Mouse (Mus musculus) spleen, adult 12 weeks (tissue): ENCODE data around the gene Cd5.

Source experiments
- DNase-seq: peaks from one replicate; pipeline ENCODE4 v3.0.0; 2022; ENCODE audit warnings: low spot score

Cd5 gene

GRCm38 (mm10) chr19:10738811-10739210, at the start of gene Cd5:
Gene Cd5 (minus strand): TSS chr19:10739002.
- peak; percentile 37 for DNase-seq

DNA sequence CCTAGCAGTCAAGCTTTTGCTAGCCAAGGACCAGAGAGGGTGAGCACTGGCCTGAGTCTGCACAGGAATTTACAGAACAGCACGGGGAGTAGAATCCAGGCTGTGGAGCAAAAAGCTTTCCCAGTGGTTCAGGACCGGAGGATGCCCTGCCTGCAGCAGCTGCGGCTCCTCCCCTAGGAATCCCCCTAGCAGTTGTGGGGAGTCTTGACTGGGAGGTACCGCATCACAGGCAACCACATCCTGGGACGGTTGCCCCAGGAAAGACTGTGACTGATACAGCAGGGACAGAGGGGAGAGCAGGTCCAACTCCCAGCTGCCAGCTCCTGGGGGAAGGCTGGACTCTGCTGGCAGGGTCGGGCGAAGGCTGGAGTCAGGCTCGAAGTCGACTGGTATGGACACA, 49.4 kb upstream of the Cd5 start:
- no peak for DNase-seq

DNA sequence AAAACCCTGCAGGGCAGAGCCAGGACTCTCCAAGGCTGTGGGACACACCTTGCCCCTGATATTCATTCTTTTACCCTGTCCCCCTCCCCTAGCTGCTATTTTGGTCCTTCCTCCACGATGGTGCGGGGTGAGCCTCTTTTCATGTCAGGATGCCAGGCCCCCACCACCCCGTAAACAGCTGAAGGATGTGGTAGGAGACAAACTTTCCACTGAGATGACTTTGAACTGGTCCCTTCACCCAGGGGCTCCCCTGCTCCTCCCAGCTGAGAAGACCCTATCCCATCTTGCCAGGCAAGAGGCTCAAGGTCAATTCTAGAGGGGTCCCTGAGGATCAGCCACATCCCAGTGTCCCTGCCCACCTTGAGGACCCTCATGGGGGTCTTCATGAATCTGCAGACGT, 48.6 kb upstream of the Cd5 start:
- peak; percentile 14 for DNase-seq

DNA sequence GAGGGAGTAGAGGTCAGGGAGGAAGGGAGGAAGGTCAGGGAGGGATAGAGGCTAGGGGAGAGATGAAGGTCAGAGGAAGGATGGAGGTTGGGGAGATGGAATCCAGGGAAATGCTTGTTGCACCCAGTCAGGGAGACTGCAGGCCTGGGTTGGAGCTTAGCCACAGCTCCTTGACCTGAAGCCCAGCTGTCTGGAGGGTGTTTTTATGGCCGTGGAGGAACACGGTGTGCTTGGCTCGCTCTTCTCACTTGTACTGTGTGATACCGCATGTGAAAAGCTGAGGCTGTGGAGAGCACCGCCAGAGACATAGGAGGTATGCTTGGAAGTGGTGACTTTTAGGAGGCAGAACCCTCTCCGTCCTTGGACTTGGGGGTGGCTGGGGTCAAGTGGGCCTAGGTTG, 48.0 kb upstream of the Cd5 start:
- DNase-seq, result no peak

DNA sequence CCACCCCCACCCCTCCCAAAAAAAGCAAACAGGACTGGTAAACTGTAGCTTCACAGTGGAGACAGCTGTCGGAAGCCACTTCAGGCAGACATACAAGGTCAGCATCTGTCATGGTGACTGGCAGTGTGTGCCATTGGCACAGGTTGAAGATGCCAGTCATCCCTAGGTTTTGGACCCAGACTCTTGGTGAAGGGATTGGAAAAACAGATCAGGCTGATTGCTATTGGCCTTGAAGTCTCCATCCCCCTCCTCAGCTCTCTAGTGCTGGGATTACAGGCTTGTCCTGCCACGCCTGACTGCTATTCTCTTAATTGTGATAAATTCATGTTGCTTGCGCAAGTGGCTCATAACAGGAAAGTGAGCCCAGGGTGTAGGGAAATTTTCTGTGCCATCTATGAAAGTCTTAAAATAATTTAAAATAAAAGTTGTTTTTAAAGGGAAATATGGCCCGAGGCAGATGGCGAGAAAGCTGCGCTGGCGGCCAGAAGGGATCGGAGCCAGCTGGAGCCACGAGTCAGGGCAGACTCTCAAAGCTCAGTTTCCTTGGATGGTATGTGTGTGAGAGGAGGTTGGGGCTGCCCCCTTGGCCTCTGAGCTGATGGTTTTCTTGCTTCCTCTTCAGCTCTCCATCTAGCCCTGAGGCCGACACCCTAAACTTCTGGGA, 46.1 kb upstream of the Cd5 start:
- DNase-seq, result no peak

DNA sequence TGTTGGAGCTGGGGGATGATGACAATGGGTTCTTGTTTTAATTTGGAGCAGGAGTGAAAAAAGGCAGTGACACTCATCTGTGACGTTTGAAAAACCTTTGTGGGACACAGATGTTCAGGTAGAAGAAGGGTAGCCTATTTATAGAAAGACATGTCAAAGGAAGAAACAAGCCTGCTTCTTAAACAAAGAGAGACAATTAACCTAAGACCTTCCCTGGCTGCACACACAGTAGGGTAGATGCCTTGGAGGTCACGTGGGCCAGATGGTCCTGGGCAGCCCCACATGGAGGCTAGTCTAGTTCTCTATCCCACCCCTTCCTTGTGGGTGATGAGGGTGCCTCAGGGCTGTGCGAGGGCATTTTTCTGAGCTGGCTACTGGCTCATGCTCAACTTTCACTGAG, 45.3 kb upstream of the Cd5 start:
- DNase-seq, result no peak

- DNase-seq, result no peak
These were observed 44.4 kb upstream of the Cd5 start for GRCm38 (mm10) chr19:10783168-10783567.

- DNase-seq, result no peak
These were observed 42.8 kb upstream of the Cd5 start for GRCm38 (mm10) chr19:10781641-10782040.

DNA sequence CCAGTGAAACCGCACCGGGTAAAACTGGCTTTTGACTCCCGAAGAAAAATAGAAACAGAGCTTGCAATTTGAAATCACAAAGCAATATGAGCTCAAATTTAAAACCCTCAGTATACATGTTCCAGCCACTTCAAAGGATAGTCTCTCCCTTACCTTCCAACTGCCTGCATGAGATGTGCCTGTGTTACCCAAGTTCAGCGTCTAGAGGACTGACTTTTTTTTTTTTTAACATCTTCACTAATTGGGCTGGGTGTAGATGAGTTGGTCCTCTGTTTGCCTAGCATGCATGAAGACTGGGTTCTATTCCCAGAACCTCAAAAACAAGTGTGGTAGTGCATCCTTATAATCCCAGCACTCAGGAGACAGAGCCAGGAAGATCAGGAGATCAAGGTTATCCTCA, 38.1 kb upstream of the Cd5 start:
- no peak for DNase-seq

GRCm38 (mm10) chr19:10774141-10774540, 35.3 kb upstream of the Cd5 start:
- DNase-seq, result no peak

DNA sequence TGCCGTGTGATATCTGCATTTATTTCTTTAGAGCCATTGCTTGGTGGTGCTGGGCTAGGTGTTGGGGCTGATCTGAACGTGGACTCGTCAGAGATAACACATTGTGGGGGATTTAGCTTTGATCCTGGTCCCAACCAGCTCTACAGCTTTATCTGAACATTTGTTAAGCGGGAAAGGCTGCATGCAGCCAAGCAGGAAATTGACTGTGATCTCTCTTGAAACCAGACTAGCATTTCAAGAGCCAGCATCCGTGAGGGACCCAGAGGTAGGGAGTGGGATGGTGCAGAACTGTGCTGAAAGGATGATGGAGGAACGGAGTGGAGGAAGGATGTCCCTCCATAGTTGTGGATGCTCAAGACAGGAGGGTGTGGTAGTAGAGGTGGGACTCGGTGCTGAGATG, 34.6 kb upstream of the Cd5 start:
- no peak for DNase-seq

DNA sequence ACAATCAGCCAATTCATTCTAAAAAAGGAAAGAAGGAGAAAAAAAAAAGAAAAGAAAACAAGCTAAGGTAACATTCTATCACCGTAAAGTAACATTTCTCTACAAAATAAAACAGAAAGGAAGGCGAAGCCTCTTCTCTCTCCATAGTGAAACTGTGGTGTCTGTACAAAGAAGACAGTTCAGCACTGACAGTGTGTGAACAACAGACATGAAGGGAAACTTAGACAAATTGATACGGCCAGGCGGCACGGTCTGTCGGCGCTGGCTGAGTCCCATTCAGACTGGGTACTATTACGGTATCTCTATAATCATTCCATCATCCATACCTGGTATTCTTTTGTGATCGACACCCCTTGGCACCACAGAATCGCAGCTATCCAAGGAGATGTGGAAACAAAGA, 34.1 kb upstream of the Cd5 start:
- no peak for DNase-seq

DNA sequence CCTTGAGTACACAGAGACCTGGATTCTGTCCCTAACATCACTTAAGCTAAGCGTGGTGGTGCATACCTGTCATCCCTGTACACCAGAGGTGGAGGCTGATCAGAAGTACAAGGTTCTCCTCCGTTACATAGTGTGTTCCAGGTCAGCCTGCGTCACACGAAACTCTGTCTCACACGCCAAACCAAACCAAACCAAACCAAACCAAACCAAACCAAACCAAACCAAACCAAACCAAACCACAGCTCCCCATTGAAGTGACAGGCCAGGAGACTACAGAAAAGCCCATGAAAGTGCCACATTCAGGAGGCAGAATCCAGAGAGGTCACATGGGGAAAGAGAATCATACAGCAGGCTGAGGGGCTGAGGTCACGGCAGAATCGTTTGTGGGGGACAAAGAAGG, 33.2 kb upstream of the Cd5 start:
- no peak for DNase-seq

DNA sequence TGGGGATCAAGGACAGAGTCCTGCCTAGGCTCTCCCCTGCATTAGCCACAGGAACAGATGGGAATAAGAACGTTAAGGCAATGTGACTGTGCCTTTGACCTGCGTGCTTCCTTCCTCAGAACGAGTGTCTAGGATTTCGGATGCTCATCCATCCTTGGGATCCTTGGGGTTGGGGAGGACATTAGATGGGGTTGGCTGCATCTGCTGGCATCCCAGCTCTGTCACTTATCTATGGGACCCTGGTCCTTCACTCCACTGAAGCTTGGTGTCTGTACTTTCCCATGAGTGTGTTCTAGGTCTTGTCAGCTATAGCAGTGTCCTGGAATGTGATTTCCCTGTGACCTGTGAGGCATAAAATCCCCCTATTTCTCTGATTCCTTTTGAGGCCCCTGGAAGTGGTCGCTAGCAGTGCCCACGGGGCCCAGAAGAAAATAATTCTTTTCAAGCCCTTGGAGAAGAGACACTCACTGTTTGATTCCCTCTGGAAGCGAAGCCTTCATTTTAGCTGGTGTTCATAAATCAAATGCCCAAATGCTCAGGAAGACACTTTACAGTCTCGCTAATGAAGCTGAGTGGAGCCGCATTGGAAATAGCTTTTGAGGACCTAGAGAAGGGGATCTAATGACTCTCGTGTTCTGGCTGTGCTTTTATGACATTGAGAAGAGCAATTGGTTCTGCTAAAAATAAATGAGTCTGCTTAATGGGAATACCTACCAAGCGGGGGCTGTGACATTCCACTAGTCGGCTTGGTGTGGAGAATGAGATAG, 30.8 kb upstream of the Cd5 start:
- DNase-seq, result no peak

DNA sequence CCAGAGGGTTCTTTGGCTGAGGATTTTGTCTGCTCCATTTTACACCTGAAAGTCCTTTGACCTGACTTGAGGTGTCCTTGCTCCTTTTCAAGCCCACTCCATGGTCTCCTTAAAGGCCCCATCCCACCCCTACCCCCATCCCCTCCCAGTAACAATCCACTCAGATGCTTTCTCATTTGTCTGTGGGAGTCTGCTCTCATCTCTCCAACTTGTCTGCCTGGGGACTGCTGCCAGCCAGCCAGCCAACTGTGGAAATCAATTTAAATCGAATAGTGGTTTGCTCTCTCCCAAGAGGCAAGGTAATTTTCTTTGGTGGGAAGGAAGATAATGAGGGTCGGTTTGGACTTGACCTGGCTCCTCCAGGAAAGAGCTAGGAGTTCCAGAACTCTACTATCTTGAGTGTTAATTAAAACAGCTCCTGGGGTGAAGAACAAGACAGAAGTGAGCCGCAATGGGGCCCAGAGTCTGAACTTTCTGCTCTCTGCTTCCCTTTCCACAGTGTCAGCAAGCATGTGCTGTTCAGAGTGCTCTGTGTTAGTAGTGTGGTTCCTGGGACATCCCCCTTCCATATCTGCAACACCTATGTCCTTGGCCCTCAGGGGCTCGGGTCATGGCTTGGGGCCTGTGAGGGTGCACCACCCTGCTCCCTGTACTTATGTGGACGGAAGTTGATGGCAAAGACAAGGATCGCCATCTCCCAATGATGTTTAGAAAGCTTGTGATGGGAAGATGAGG, 30.1 kb upstream of the Cd5 start:
- no peak for DNase-seq

DNA sequence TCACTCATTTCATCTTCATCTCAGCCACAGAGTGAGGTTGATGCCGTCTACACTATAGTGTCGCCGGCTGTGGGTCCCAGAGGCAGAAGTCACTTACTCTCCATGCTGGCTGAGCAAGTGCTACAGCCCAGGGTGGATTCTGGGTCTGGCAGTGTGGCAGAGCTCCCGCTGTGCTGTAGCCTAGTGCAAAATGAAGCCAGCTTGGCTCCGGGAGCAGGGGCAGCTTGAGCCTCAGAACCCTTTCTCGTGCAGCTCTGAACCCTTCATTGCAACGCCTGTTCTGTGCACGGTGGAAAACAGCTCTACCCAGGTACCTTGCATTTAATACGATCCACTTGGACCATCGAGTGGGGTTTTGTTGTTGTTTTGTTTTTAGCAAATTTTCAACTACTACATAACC, 28.8 kb upstream of the Cd5 start:
- DNase-seq, result no peak

- DNase-seq, result no peak
These were observed 24.7 kb upstream of the Cd5 start for GRCm38 (mm10) chr19:10763381-10764031.

- no peak for DNase-seq
These were observed 23.7 kb upstream of the Cd5 start for GRCm38 (mm10) chr19:10762468-10762867.

DNA sequence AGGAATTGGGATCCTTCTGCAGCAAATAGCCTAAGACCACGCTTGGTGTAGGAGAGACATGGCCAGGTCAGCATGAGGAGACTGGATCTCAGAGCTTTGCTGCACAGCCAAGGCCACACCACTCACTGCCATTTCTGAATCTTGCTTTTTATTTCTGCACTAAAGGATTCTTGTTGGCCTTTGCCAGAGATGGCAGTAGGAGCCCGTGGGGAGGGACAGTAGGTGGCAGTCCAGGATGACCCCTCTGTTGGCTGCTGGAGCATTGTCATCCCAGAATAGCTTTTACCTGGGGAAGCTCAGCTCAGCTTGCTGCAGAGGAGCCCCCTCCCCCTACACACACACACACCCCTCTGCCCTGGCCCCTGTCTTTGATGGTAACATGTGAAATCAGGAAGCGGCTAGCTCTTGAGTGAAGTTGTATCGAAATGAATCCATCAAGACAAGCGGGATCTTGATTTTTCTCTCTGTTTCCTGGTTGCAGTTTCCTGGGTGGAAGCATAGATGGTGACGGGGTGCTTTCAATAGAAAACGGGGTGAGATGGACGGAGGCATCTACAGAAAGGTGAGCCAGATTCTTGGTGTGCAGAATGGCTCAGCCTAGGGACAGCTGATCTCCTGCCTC, 23.1 kb upstream of the Cd5 start:
- no peak for DNase-seq

GRCm38 (mm10) chr19:10759983-10760831, 21.4 kb upstream of the Cd5 start:
- DNase-seq, result no peak

DNA sequence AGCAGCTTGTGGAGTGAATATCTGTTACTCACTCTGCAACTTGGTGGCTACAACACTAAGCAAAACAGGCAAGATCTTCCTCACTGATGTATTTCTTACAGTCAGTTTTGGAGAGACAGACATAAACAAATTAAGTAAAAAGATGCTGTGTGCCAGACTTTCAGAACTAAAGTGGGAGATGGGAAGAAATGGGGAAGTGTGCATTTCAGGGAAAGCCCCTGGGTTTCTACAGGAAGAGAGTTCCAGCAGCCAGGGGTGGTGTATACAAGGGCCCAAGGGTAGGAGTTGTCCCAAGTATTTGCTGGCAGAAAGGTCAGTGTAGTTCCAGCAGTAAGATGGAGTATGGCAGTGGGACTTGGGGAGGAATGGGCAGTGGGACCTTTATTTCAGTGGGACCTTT, 20.7 kb upstream of the Cd5 start:
- no peak for DNase-seq
